Mouse (Mus musculus): Measurements from ENCODE around the gene Ltbp1. TPM values are rescaled to one million over a fixed set of nuclear protein-coding genes. Genes with fewer than 3 reads are reported as not detected.

Ltbp1 gene
- polyA plus RNA-seq, 1 experiment from 2014 or later, result 2.1 TPM

DNA sequence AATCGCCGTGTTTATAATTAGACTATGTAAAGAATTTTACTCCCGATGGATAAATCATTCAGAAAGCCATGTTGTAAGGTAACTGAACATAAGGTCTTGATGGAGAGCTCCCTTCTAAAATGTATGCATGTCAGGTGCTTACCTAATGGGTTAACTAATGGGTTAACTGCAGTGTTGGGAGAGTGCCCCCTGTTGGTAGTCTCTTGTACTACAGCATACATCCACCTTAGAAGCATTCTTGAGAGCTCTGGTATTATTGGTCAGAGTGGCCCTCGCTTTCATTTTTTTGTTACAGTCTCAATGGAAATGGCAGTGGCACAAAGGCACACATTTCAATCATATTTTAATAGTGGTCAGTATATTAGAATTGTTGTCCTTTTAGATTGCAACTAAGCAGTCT is 364.8 kb downstream of the Ltbp1 start:
- Histone ChIP-seq H3K4me3 (ENCODE audit: low read depth, low read length) (no peak overlapping the region), H3K4me1 (ENCODE audit: control insufficient read depth, low read depth, low read length) (no peaks in the 10 kb centered on the region), H3K9me3 (replicated peaks; ENCODE audit: control insufficient read depth, low read length) (no peaks in the 10 kb centered on the region), H3K27me3 (ENCODE audit: control insufficient read depth, insufficient read depth, low read depth, low read length) (no peaks in the 10 kb centered on the region), H3K27ac (ENCODE audit: low read length) (no peak overlapping the region), H3K9ac (ENCODE audit: low read depth, low read length) (no peak overlapping the region), H3K36me3 (ENCODE audit: control insufficient read depth, insufficient read depth) (no peaks in the 10 kb centered on the region), H3K4me2 (ENCODE audit: low read depth, low read length) (no peak overlapping the region)
- 77% methylated on average over 4 of the region's 4 CpGs for WGBS (ENCODE audit: insufficient replicate concordance)
- no peak for ATAC-seq (ENCODE audit: low read depth)

DNA sequence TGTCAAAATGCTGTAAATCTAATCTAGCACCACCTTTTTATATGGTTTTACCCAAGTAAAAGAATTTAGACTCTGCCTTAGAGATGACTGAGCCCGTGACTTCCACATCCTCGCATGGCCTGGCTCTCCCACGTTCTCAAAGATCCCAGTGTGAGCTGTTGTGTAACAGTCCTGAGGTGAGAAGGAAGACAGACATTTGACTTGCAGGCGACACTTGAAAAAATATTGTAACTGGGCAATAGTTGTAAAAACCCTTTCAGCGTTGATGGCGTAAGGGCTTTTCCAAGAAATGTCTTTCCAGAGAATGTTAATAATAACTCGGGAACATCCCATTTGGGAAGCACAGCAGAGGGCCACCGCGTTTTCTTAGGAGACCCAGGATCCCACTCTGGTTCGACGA is 366.3 kb downstream of the Ltbp1 start:
- ATAC-seq (ENCODE audit: low read depth), result no peak
- no peak overlapping the region for H3K4me3 ChIP-seq (ENCODE audit: low read depth, low read length)
- no peaks in the 10 kb centered on the region for H3K4me1 ChIP-seq (ENCODE audit: control insufficient read depth, low read depth, low read length)
- H3K36me3 ChIP-seq (ENCODE audit: control insufficient read depth, insufficient read depth), result no peaks in the 10 kb centered on the region
- H3K27me3 ChIP-seq (ENCODE audit: control insufficient read depth, insufficient read depth, low read depth, low read length), result no peaks in the 10 kb centered on the region
- WGBS (ENCODE audit: insufficient replicate concordance), result 76% methylated on average over 11 of the region's 11 CpGs
- H3K27ac ChIP-seq (ENCODE audit: low read length), result no peak overlapping the region
- no peaks in the 10 kb centered on the region for H3K9me3 ChIP-seq (replicated peaks; ENCODE audit: control insufficient read depth, low read length)
- H3K4me2 ChIP-seq (ENCODE audit: low read depth, low read length), result no peak overlapping the region
- no peak overlapping the region for H3K9ac ChIP-seq (ENCODE audit: low read depth, low read length)

DNA sequence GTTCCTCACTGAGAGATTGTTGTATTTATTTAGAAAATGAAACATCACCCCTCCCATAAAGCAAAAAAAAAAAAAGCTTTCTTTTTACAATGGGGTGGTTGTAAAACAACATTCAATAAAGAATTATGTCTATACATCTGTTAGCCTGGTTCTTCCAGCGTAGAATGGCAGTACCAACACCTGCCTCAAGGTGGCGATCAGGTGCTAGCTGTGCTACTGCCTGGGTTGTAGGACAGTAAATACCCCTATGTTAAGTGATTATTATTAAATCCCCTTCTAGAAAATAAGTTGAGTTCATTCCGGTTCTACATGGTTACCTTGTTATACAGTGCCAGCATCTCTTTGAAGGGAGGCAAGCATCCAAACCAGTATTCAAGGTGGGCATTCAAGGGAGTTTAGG is 367.0 kb downstream of the Ltbp1 start:
- Histone ChIP-seq H3K27ac (ENCODE audit: low read length) (no peak overlapping the region), H3K27me3 (ENCODE audit: control insufficient read depth, insufficient read depth, low read depth, low read length) (no peaks in the 10 kb centered on the region), H3K4me2 (ENCODE audit: low read depth, low read length) (no peak overlapping the region), H3K4me1 (ENCODE audit: control insufficient read depth, low read depth, low read length) (no peaks in the 10 kb centered on the region), H3K4me3 (ENCODE audit: low read depth, low read length) (no peak overlapping the region), H3K9ac (ENCODE audit: low read depth, low read length) (no peak overlapping the region), H3K9me3 (replicated peaks; ENCODE audit: control insufficient read depth, low read length) (no peaks in the 10 kb centered on the region), H3K36me3 (ENCODE audit: control insufficient read depth, insufficient read depth) (no peaks in the 10 kb centered on the region)
- whole genome bisulfite sequencing (ENCODE audit: insufficient replicate concordance), result 40% methylated on average over 3 of the region's 3 CpGs
- no peak for ATAC-seq (ENCODE audit: low read depth)

DNA sequence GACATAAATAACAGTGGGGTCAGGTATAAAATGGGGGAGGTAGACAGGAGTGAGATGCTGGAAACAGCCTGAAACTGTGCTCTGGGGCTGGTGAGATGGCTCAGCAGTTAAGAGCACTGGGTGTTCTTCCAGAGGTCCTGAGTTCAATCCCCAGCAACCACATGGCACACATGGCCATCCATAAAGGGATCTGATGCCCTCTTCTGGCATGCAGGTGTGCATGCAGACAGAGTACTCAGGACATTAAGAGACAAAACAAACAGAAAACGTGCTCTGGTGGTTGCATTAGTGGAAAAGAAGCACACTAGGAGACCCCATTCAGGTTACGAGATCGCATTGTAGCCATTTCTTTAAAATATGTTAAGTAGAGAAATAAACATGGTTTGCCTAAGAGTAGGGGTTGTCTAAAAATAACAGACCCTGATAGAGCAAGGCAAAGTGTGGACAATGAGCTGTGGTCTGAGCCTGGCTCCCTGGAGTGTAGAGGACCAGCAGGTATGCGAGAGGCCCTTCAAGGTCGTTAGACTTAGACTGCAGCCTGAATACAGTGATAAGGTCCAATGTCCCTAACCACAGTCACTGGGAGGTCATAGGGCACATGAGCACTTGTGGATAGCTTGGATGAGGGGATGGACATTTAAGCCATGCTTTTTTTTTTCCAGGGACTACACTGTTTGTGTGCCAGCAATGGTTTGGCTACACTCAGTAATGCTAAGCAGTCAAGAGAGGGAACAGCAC is 369.1 kb downstream of the Ltbp1 start:
- ATAC-seq (ENCODE audit: low read depth), result no peak
- H3K9ac ChIP-seq (ENCODE audit: low read depth, low read length), result no peak overlapping the region
- no peak overlapping the region for H3K27ac ChIP-seq (ENCODE audit: low read length)
- WGBS (ENCODE audit: insufficient replicate concordance), result 50% methylated on average over 5 of the region's 5 CpGs
- no peaks in the 10 kb centered on the region for H3K4me1 ChIP-seq (ENCODE audit: control insufficient read depth, low read depth, low read length)
- no peaks in the 10 kb centered on the region for H3K36me3 ChIP-seq (ENCODE audit: control insufficient read depth, insufficient read depth)
- H3K9me3 ChIP-seq (replicated peaks; ENCODE audit: control insufficient read depth, low read length), result no peaks in the 10 kb centered on the region
- no peaks in the 10 kb centered on the region for H3K27me3 ChIP-seq (ENCODE audit: control insufficient read depth, insufficient read depth, low read depth, low read length)
- H3K4me2 ChIP-seq (ENCODE audit: low read depth, low read length), result no peak overlapping the region
- no peak overlapping the region for H3K4me3 ChIP-seq (ENCODE audit: low read depth, low read length)

DNA sequence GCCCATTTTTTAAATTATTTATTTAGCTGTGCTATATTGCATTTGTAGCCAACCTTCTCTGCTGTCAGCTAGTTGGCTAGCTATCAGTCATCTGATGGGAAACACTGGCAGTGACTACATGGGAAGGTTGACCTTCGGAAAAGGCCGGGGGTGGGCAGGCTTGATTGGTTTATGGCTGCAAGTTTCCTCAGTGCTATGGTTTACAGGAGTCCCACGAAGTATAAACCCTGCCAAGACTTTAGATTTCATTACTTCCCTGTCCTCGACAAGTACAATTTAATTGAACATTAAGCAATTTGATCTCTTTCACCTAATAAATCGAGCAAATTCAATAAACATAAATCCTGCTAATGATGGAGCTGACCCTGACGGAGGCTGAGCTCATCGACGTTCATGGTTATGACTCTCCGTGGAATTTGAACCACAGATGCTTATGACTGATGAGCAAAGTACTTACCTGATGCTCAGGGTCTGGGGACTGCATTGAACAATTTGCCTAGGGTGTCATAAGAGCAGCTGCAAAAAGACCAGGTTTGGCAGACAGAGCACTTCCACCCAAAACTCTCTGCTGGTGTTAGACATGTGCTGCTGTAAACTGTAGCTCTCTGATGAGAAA is 373.0 kb downstream of the Ltbp1 start:
- Histone ChIP-seq H3K9me3 (replicated peaks; ENCODE audit: control insufficient read depth, low read length) (no peaks in the 10 kb centered on the region), H3K4me2 (ENCODE audit: low read depth, low read length) (no peak overlapping the region), H3K27me3 (ENCODE audit: control insufficient read depth, insufficient read depth, low read depth, low read length) (no peaks in the 10 kb centered on the region), H3K9ac (ENCODE audit: low read depth, low read length) (no peak overlapping the region), H3K4me1 (ENCODE audit: control insufficient read depth, low read depth, low read length) (no peaks in the 10 kb centered on the region), H3K27ac (ENCODE audit: low read length) (no peak overlapping the region), H3K36me3 (ENCODE audit: control insufficient read depth, insufficient read depth) (no peaks in the 10 kb centered on the region), H3K4me3 (ENCODE audit: low read depth, low read length) (no peak overlapping the region)
- WGBS (ENCODE audit: insufficient replicate concordance), result 68% methylated on average over 9 of the region's 9 CpGs
- ATAC-seq (ENCODE audit: low read depth), result no peak

DNA sequence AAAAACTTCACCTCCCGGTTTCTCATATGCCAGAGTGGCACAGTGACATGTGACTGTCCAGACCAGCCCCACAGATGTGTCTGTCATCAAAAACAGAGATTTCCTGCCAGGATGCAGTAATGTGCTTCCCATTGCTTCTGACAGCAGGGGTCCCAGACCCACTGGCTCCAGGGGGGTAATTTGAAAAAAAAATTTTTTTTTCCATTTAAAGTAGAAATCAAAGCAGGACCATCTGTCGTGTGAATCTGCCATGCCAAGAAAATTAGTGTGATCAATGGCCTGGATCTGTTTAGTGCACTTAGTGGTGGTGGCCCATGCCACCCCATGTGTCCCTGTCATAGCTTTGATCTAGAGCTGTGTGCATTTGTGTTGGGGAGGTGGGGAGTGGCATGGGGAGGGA is 374.8 kb downstream of the Ltbp1 start:
- no peak overlapping the region for H3K4me3 ChIP-seq (ENCODE audit: low read depth, low read length)
- no peak overlapping the region for H3K4me2 ChIP-seq (ENCODE audit: low read depth, low read length)
- no peak overlapping the region for H3K27ac ChIP-seq (ENCODE audit: low read length)
- H3K9me3 ChIP-seq (replicated peaks; ENCODE audit: control insufficient read depth, low read length), result no peaks in the 10 kb centered on the region
- WGBS (ENCODE audit: insufficient replicate concordance), result 48% methylated on average over 2 of the region's 2 CpGs
- no peak for ATAC-seq (ENCODE audit: low read depth)
- no peaks in the 10 kb centered on the region for H3K27me3 ChIP-seq (ENCODE audit: control insufficient read depth, insufficient read depth, low read depth, low read length)
- no peaks in the 10 kb centered on the region for H3K4me1 ChIP-seq (ENCODE audit: control insufficient read depth, low read depth, low read length)
- no peak overlapping the region for H3K9ac ChIP-seq (ENCODE audit: low read depth, low read length)
- no peaks in the 10 kb centered on the region for H3K36me3 ChIP-seq (ENCODE audit: control insufficient read depth, insufficient read depth)

DNA sequence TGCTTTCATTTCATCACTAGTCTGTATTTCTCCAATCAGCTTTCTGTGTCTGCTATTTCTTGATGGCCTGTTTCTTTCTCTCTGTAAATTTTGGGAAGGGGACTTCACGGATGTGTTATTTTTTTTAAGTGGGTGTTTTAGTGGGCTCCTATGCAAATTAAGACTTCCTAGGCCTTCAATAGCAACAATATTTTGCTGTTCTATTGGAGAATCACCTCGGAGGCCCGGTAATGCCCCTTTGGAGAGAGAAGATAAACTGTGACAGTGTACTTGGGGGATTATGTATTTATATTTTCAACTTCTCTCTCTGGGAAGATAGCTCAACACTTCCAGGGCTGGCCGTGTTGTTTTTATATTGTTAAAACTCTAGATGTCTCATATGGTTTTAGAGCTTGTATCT is 383.0 kb downstream of the Ltbp1 start:
- Histone ChIP-seq H3K9ac (ENCODE audit: low read depth, low read length) (no peak overlapping the region), H3K4me3 (ENCODE audit: low read depth, low read length) (no peak overlapping the region), H3K4me1 (ENCODE audit: control insufficient read depth, low read depth, low read length) (no peaks in the 10 kb centered on the region), H3K36me3 (ENCODE audit: control insufficient read depth, insufficient read depth) (no peaks in the 10 kb centered on the region), H3K27me3 (ENCODE audit: control insufficient read depth, insufficient read depth, low read depth, low read length) (no peaks in the 10 kb centered on the region), H3K27ac (ENCODE audit: low read length) (no peak overlapping the region), H3K9me3 (replicated peaks; ENCODE audit: control insufficient read depth, low read length) (no peaks in the 10 kb centered on the region), H3K4me2 (ENCODE audit: low read depth, low read length) (no peak overlapping the region)
- 59% methylated on average over 4 of the region's 4 CpGs for WGBS (ENCODE audit: insufficient replicate concordance)
- ATAC-seq (ENCODE audit: low read depth), result no peak

DNA sequence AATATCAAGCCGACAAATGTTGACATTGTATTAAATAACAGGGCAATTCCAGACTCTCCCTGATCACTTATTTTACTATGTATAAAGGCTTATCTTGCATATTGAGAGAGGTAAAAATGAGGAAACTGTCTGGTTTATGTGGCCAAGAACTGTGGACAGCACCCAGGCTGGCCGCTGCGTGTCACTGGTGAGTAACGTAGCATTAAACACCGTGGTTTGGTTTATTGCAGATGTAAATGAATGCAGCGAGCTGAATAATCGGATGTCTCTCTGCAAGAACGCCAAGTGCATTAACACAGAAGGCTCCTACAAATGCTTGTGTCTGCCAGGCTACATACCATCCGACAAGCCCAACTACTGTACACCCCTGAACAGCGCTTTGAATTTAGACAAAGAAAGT is 384.8 kb downstream of the Ltbp1 start:
- no peaks in the 10 kb centered on the region for H3K27me3 ChIP-seq (ENCODE audit: control insufficient read depth, insufficient read depth, low read depth, low read length)
- H3K4me1 ChIP-seq (ENCODE audit: control insufficient read depth, low read depth, low read length), result no peaks in the 10 kb centered on the region
- H3K4me3 ChIP-seq (ENCODE audit: low read depth, low read length), result no peak overlapping the region
- no peak for ATAC-seq (ENCODE audit: low read depth)
- no peak overlapping the region for H3K4me2 ChIP-seq (ENCODE audit: low read depth, low read length)
- no peaks in the 10 kb centered on the region for H3K36me3 ChIP-seq (ENCODE audit: control insufficient read depth, insufficient read depth)
- H3K27ac ChIP-seq (ENCODE audit: low read length), result no peak overlapping the region
- 81% methylated on average over 10 of the region's 10 CpGs for WGBS (ENCODE audit: insufficient replicate concordance)
- H3K9me3 ChIP-seq (replicated peaks; ENCODE audit: control insufficient read depth, low read length), result no peaks in the 10 kb centered on the region
- H3K9ac ChIP-seq (ENCODE audit: low read depth, low read length), result no peak overlapping the region

DNA sequence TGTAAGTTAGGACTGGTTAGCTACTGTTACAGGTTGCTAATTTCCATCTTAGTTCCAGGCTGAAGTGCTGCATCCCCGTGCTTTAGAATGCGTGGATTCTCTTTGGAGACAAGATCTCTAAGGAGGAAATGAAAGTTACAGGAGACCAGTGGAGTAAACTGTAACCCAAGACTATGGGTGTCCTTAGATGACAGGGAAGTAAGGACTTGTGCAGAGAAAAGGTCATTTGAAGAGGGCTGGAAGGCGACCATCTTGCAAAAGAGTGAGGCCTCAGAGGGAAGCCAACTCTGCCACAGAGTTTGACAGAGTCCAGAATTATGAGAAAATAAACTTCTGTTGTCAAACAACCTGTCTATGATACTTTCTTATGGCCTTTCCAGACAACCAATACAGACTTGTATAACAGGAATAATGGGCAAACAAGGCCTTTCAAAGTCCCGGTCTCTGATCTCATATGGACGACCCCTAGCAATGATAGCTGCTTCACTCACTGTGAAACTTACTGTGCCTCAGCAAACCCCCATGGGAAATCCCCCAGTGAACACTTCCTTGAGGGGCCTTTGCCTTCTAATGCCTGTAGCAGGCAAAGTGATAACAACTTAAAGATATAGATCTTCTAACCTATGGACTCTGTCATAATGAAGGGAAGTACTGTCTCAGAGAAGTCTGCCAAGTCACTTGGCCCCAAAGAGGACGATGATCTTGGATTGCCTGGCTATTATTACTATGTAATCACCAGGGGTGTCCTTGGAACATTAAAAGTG is 386.2 kb downstream of the Ltbp1 start:
- Histone ChIP-seq H3K27ac (ENCODE audit: low read length) (no peak overlapping the region), H3K4me3 (ENCODE audit: low read depth, low read length) (no peak overlapping the region), H3K27me3 (ENCODE audit: control insufficient read depth, insufficient read depth, low read depth, low read length) (no peaks in the 10 kb centered on the region), H3K9me3 (replicated peaks; ENCODE audit: control insufficient read depth, low read length) (no peaks in the 10 kb centered on the region), H3K9ac (ENCODE audit: low read depth, low read length) (no peak overlapping the region), H3K4me1 (ENCODE audit: control insufficient read depth, low read depth, low read length) (no peaks in the 10 kb centered on the region), H3K4me2 (ENCODE audit: low read depth, low read length) (no peak overlapping the region), H3K36me3 (ENCODE audit: control insufficient read depth, insufficient read depth) (no peaks in the 10 kb centered on the region)
- 66% methylated on average over 6 of the region's 6 CpGs for WGBS (ENCODE audit: insufficient replicate concordance)
- ATAC-seq (ENCODE audit: low read depth), result no peak

Measured in liver, embryonic 16.5 days (tissue).